Comparison of ENCODE assay signal across 23 mouse cellular contexts in the genomic region with DNA sequence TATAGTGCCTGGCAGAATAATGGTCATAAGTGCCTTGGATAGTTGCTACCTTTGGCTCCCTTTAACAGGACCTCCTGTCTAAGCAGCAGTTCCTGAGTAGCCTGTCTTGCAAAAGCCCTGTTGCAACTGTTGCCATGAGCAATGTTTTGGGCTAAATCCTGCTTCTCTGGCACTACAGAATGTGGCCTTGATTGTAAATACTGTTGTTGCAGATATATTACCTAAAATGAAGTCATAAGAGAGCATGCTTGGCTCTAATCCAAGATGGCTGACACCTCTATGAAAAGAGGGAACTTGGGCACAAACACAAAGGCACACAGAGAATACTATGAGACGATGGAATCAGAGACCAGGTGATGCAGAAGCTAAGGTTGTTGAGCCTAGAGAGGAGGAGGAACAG.
"Had no signal": no experiment of that assay in that cellular context is flagged by ENCODE, and none has a peak within 500 bp of the region (broad histone marks: within the 10 kb centered on the region; RNA-seq: fewer than 3 reads in every experiment).

No protein-coding gene starts in this region.

- H3K27ac ChIP-seq: kidney, embryonic 15.5 days; limb, embryonic 10.5 days; limb, embryonic 13.5 days; liver, embryonic 12.5 days; liver, embryonic 15.5 days; lung, embryonic 15.5 days; midbrain, embryonic 10.5 days; midbrain, embryonic 13.5 days; neural tube, embryonic 13.5 days; stomach, postnatal 0 days had no signal

- DNase-seq: kidney, postnatal 10 days; kidney, postnatal 36 days; layer of hippocampus, adult 9-11 months; liver; lung, adult 18-20 months; lung, postnatal 10 days; lung, postnatal 36 days; right cerebral cortex, postnatal 4 days; thymus, adult 2 months; thymus, postnatal 14 days; thymus, postnatal 4 days had no signal

- H3K4me3 ChIP-seq: kidney, embryonic 15.5 days; limb, embryonic 10.5 days; limb, embryonic 13.5 days; liver, embryonic 12.5 days; liver, embryonic 15.5 days; lung, embryonic 15.5 days; megakaryocyte, embryonic 14.5 days; midbrain, embryonic 10.5 days; midbrain, embryonic 13.5 days; myocyte; neural tube, embryonic 13.5 days had no signal
